Mouse (Mus musculus) erythroblast, embryonic 14.5 days (primary cell): ENCODE results near the gene Mrpl54. TPM values are rescaled to one million over a fixed set of nuclear protein-coding genes. Genes with fewer than 3 reads are reported as not detected.

Source experiments
- H3K27me3 ChIP-seq: 2 replicates; pipeline ENCODE4 v1.6.1; 2012; ENCODE audit warnings: inconsistent platforms; ENCODE audit not compliant: control insufficient read depth
- H3K36me3 ChIP-seq: 2 replicates; pipeline ENCODE4 v1.6.1; 2012; ENCODE audit warnings: mild to moderate bottlenecking, inconsistent platforms; ENCODE audit not compliant: control insufficient read depth
- H3K4me1 ChIP-seq: 2 replicates; pipeline ENCODE4 v1.6.1; 2012; ENCODE audit warnings: inconsistent platforms; ENCODE audit not compliant: control insufficient read depth
- H3K4me3 ChIP-seq: replicated peaks from 2 replicates; pipeline ENCODE3; 2012; ENCODE audit warnings: moderate library complexity, mild to moderate bottlenecking, inconsistent platforms
- H3K9me3 ChIP-seq: 2 replicates; pipeline ENCODE4 v1.6.1; 2012; ENCODE audit warnings: low read length, inconsistent platforms, mixed read lengths; ENCODE audit not compliant: control insufficient read depth
- GATA1 ChIP-seq: IDR thresholded peaks from 2 replicates; pipeline ENCODE4 v1.6.1; 2012; ENCODE audit warnings: low read length, inconsistent platforms, mixed read lengths
- TAL1 ChIP-seq: IDR thresholded peaks from 3 replicates; pipeline ENCODE4 v1.6.1; 2012; ENCODE audit warnings: low read length, inconsistent platforms, mixed read lengths
- polyA plus RNA-seq: library from polyadenylated mRNA; stranded (reverse); fragments of >175 nt; gene quantifications from 2 replicates; pipeline ENCODE4 v1.2.3, GENCODE M21; 2012

Gene Mrpl54
- polyA plus RNA-seq, 1 experiment = 43.8 TPM

- Histone ChIP-seq H3K27me3 (peaks cover 58% of the 10 kb centered on the region), H3K9me3 (no peaks in the 10 kb centered on the region), H3K36me3 (no peaks in the 10 kb centered on the region), H3K4me1 (peaks cover 2% of the 10 kb centered on the region; the same call in 1 of the 2 replicates), H3K4me3 (no peak within 1 kb of the TSS)
- no peak for TF ChIP-seq GATA1
- TF ChIP-seq TAL1 = no peak
Measured at GRCm38 (mm10) chr10:81252424-81253419, 14.0 kb downstream of the Mrpl54 start, which contains the start of gene Matk. Gene Matk, plus strand, starts transcription at chr10:81252935.

GRCm38 (mm10) chr10:81249442-81249841 lies 17.3 kb downstream of the Mrpl54 start:
- no peaks in the 10 kb centered on the region for H3K36me3 ChIP-seq
- no peak for TF ChIP-seq GATA1
- no peak for TF ChIP-seq TAL1
- H3K9me3 ChIP-seq = no peaks in the 10 kb centered on the region
- peaks cover 34% of the 10 kb centered on the region for H3K27me3 ChIP-seq
- peaks cover 2% of the 10 kb centered on the region; the same call in 1 of the 2 replicates for H3K4me1 ChIP-seq
- no peak overlapping the region for H3K4me3 ChIP-seq

GRCm38 (mm10) chr10:81247804-81248203 lies 18.9 kb downstream of the Mrpl54 start:
- Histone ChIP-seq H3K27me3 (peaks cover 33% of the 10 kb centered on the region), H3K9me3 (no peaks in the 10 kb centered on the region), H3K4me3 (no peak overlapping the region), H3K4me1 (peaks cover 5% of the 10 kb centered on the region; the same call in 1 of the 2 replicates), H3K36me3 (no peaks in the 10 kb centered on the region)
- TF ChIP-seq GATA1 = no peak
- no peak for TF ChIP-seq TAL1

GRCm38 (mm10) chr10:81245166-81245565 lies 21.6 kb downstream of the Mrpl54 start:
- Histone ChIP-seq H3K4me3 (no peak overlapping the region), H3K4me1 (peaks cover 5% of the 10 kb centered on the region; the same call in 1 of the 2 replicates), H3K36me3 (no peaks in the 10 kb centered on the region), H3K27me3 (peaks cover 42% of the 10 kb centered on the region), H3K9me3 (no peaks in the 10 kb centered on the region)
- TF ChIP-seq GATA1 = no peak
- TF ChIP-seq TAL1 = no peak

- no peak for TF ChIP-seq GATA1
- no peak for TF ChIP-seq TAL1
- Histone ChIP-seq H3K4me3 (no peak overlapping the region), H3K36me3 (no peaks in the 10 kb centered on the region), H3K4me1 (peaks cover 5% of the 10 kb centered on the region; the same call in 1 of the 2 replicates), H3K9me3 (no peaks in the 10 kb centered on the region), H3K27me3 (peaks cover 48% of the 10 kb centered on the region)
Measured at GRCm38 (mm10) chr10:81244595-81244994, 22.1 kb downstream of the Mrpl54 start.

GRCm38 (mm10) chr10:81244146-81244545 lies 22.6 kb downstream of the Mrpl54 start:
- peaks cover 5% of the 10 kb centered on the region; the same call in 1 of the 2 replicates for H3K4me1 ChIP-seq
- no peaks in the 10 kb centered on the region for H3K9me3 ChIP-seq
- no peaks in the 10 kb centered on the region for H3K36me3 ChIP-seq
- H3K4me3 ChIP-seq = no peak overlapping the region
- TF ChIP-seq TAL1 = no peak
- no peak for TF ChIP-seq GATA1
- H3K27me3 ChIP-seq = peaks cover 52% of the 10 kb centered on the region

GRCm38 (mm10) chr10:81242021-81242420 lies 24.7 kb downstream of the Mrpl54 start:
- H3K9me3 ChIP-seq = no peaks in the 10 kb centered on the region
- no peaks in the 10 kb centered on the region for H3K36me3 ChIP-seq
- H3K4me1 ChIP-seq = peaks cover 9% of the 10 kb centered on the region; the same call in 1 of the 2 replicates
- H3K27me3 ChIP-seq = peaks cover 69% of the 10 kb centered on the region
- no peak for TF ChIP-seq TAL1
- no peak overlapping the region for H3K4me3 ChIP-seq

- Histone ChIP-seq H3K4me1 (peaks cover 9% of the 10 kb centered on the region; the same call in 1 of the 2 replicates), H3K36me3 (no peaks in the 10 kb centered on the region), H3K9me3 (no peaks in the 10 kb centered on the region), H3K4me3 (no peak overlapping the region), H3K27me3 (peaks cover 67% of the 10 kb centered on the region)
- TF ChIP-seq GATA1 (no peak), TAL1 (no peak)
Measured at GRCm38 (mm10) chr10:81240876-81241275, 25.9 kb downstream of the Mrpl54 start.

- Histone ChIP-seq H3K9me3 (no peaks in the 10 kb centered on the region), H3K4me1 (peaks cover 8% of the 10 kb centered on the region), H3K27me3 (peaks cover 57% of the 10 kb centered on the region), H3K4me3 (no peak overlapping the region), H3K36me3 (no peaks in the 10 kb centered on the region)
- TF ChIP-seq TAL1 = no peak
Measured at GRCm38 (mm10) chr10:81238618-81239017, 28.1 kb downstream of the Mrpl54 start.
